8 mouse cellular contexts compared by ENCODE assay signal in genomic region chr2:32451870-32452372, GRCm38 (mm10). TPM values are rescaled to one million over a fixed set of nuclear protein-coding genes. Genes with fewer than 3 reads are reported as not detected.
DNase-seq lines count a peak whose midpoint lies in the region; ATAC-seq and TF ChIP-seq lines count a peak whose summit lies in the region.

No protein-coding gene starts in this region.

- peak; percentile 21 for TF ChIP-seq POLR2A in kidney, adult 2 months (IDR thresholded peaks at IDR 0.05; ENCODE audit: low read depth, low read length)
- peak; percentile 27 for TF ChIP-seq POLR2A in spleen, adult 2 months (IDR thresholded peaks at IDR 0.05; ENCODE audit: low read depth, low read length)

- ATAC-seq in embryonic facial prominence, embryonic 13.5 days (ENCODE audit: insufficient number of reproducible peaks, insufficient read depth, low FRiP score, low TSS enrichment, low read depth): peak; percentile 93
- peak; percentile 94 for ATAC-seq in limb, embryonic 12.5 days (ENCODE audit: insufficient number of reproducible peaks, insufficient read depth, low FRiP score, low TSS enrichment, low read depth)
- peak; percentile 96 for ATAC-seq in midbrain, embryonic 15.5 days (replicated peaks)

- no peaks in the 10 kb centered on the region for H3K27me3 ChIP-seq in embryonic facial prominence, embryonic 13.5 days
- no peaks in the 10 kb centered on the region for H3K27me3 ChIP-seq in kidney, adult 2 months (replicated peaks; ENCODE audit: control insufficient read depth, insufficient read depth, low read length)
- H3K27me3 ChIP-seq in limb, embryonic 12.5 days: no peaks in the 10 kb centered on the region
- H3K27me3 ChIP-seq in midbrain, embryonic 15.5 days (replicated peaks): no peaks in the 10 kb centered on the region
- H3K27me3 ChIP-seq in spleen, adult 2 months (ENCODE audit: control insufficient read depth, insufficient read depth, low read length): no peaks in the 10 kb centered on the region

- DNase-seq in 3134 (ENCODE audit: extremely low read depth, insufficient read length, low spot score): peak; percentile 97
- peak; percentile 98 for DNase-seq in adrenal gland, postnatal 36 days
- DNase-seq in heart, adult 18-20 months: peak; percentile 98 to 99
- peak; percentile 100 for DNase-seq in kidney, adult 2 months
- DNase-seq in spleen, adult 2 months (ENCODE audit: low read depth in 1 of 2, low spot score in 2 of 2): peak; percentile 96 to 99

- peak overlapping the region; percentile 96 for H3K27ac ChIP-seq in embryonic facial prominence, embryonic 13.5 days
- peak overlapping the region; percentile 89 for H3K27ac ChIP-seq in kidney, adult 2 months (ENCODE audit: insufficient read depth, low read depth, low read length)
- peak overlapping the region; percentile 91 for H3K27ac ChIP-seq in limb, embryonic 12.5 days
- H3K27ac ChIP-seq in midbrain, embryonic 15.5 days: peak overlapping the region; percentile 95
- H3K27ac ChIP-seq in spleen, adult 2 months (ENCODE audit: insufficient read depth, low read length): peak overlapping the region; percentile 89

- peaks cover 19% of the 10 kb centered on the region for H3K36me3 ChIP-seq in embryonic facial prominence, embryonic 13.5 days
- no peaks in the 10 kb centered on the region for H3K36me3 ChIP-seq in kidney, adult 2 months (ENCODE audit: control insufficient read depth, insufficient read depth, low read length)
- H3K36me3 ChIP-seq in limb, embryonic 12.5 days: peaks cover 18% of the 10 kb centered on the region; the same call in 1 of the 2 replicates
- no peaks in the 10 kb centered on the region for H3K36me3 ChIP-seq in midbrain, embryonic 15.5 days (replicated peaks)
- peaks cover 7% of the 10 kb centered on the region for H3K36me3 ChIP-seq in spleen, adult 2 months (ENCODE audit: control insufficient read depth, insufficient read depth, low read length)

- peak overlapping the region; percentile 86 for H3K9ac ChIP-seq in embryonic facial prominence, embryonic 13.5 days
- no peak overlapping the region for H3K9ac ChIP-seq in limb, embryonic 12.5 days (replicated peaks)
- H3K9ac ChIP-seq in midbrain, embryonic 15.5 days: peak overlapping the region; percentile 40; the same call in 1 of the 2 replicates

- H3K9me3 ChIP-seq in embryonic facial prominence, embryonic 13.5 days: peaks cover 3% of the 10 kb centered on the region; the same call in 1 of the 2 replicates
- no peaks in the 10 kb centered on the region for H3K9me3 ChIP-seq in limb, embryonic 12.5 days
- no peaks in the 10 kb centered on the region for H3K9me3 ChIP-seq in midbrain, embryonic 15.5 days

- H3K4me2 ChIP-seq in embryonic facial prominence, embryonic 13.5 days: peak overlapping the region; percentile 88
- H3K4me2 ChIP-seq in limb, embryonic 12.5 days: peak overlapping the region; percentile 86
- H3K4me2 ChIP-seq in midbrain, embryonic 15.5 days: peak overlapping the region; percentile 64

- TF ChIP-seq CTCF in kidney, adult 2 months (conservative IDR thresholded peaks at IDR 0.05; ENCODE audit: insufficient read depth, insufficient read length, low read depth, low read length): no peak
- TF ChIP-seq CTCF in spleen, adult 2 months (IDR thresholded peaks at IDR 0.05; ENCODE audit: extremely low read depth, insufficient read depth, insufficient read length, insufficient replicate concordance): no peak

- H3K4me1 ChIP-seq in embryonic facial prominence, embryonic 13.5 days: peaks cover 54% of the 10 kb centered on the region
- peaks cover 20% of the 10 kb centered on the region for H3K4me1 ChIP-seq in kidney, adult 2 months (ENCODE audit: control insufficient read depth, insufficient read depth, low read length)
- H3K4me1 ChIP-seq in limb, embryonic 12.5 days (replicated peaks): peaks cover 36% of the 10 kb centered on the region
- peaks cover 46% of the 10 kb centered on the region for H3K4me1 ChIP-seq in midbrain, embryonic 15.5 days
- peaks cover 17% of the 10 kb centered on the region for H3K4me1 ChIP-seq in spleen, adult 2 months (ENCODE audit: control insufficient read depth, insufficient read depth, insufficient read length)

- peak overlapping the region; percentile 87 for H3K4me3 ChIP-seq in embryonic facial prominence, embryonic 13.5 days
- H3K4me3 ChIP-seq in kidney, adult 2 months (ENCODE audit: insufficient read depth, low read depth, low read length): peak overlapping the region; percentile 49
- H3K4me3 ChIP-seq in limb, embryonic 12.5 days (replicated peaks): peak overlapping the region; percentile 86
- H3K4me3 ChIP-seq in midbrain, embryonic 15.5 days: peak overlapping the region; percentile 65
- peak overlapping the region; percentile 56 for H3K4me3 ChIP-seq in spleen, adult 2 months (ENCODE audit: extremely low read depth, insufficient read depth, insufficient read length)

- WGBS in embryonic facial prominence, embryonic 13.5 days: under 1% methylated on average over 25 of the region's 25 CpGs
- under 1% methylated on average over 25 of the region's 25 CpGs for WGBS in kidney, adult 2 months
- under 1% methylated on average over 25 of the region's 25 CpGs for WGBS in limb, embryonic 12.5 days
- WGBS in midbrain, embryonic 15.5 days: under 1% methylated on average over 25 of the region's 25 CpGs
- WGBS in spleen, adult 2 months: under 1% methylated on average over 25 of the region's 25 CpGs

RNA-seq across cellular contexts. Expression of gene Slc25a25, which starts 0.7 kb away (rescaled TPM):
- total RNA-seq in adrenal gland, postnatal 36 days (2021): 10 to 100 TPM; 78.8 to 99.7 TPM
- polyA plus RNA-seq in embryonic facial prominence, embryonic 13.5 days (2015; fragmentation: Nextera tagmentation; extraction: Ambion mirVana): 23.5 and 24.6 TPM in 2 replicates
- 10 to 100 TPM in 1 of 2 experiments, 1 to 10 TPM in 1; 8.4 to 11.5 TPM for total RNA-seq in heart, adult 18-20 months (2021)
- 25.3 and 30.6 TPM in 2 replicates for polyA plus RNA-seq in kidney, adult 2 months (2012; rRNA removed)
- 26.0 and 28.3 TPM in 2 replicates for polyA plus RNA-seq in limb, embryonic 12.5 days (2016; fragmentation: Nextera tagmentation; extraction: Ambion mirVana)
- 55.3 and 60.1 TPM in 2 replicates for polyA plus RNA-seq in midbrain, embryonic 15.5 days (2015; fragmentation: Nextera tagmentation; extraction: Ambion mirVana)
- 11.4 and 15.0 TPM in 2 replicates for polyA plus RNA-seq in spleen, adult 2 months (2012; rRNA removed)

RNA-seq across cellular contexts. Expression of gene Naif1, which starts 1.7 kb away (rescaled TPM):
- 1 to 10 TPM; 4.3 to 5.2 TPM for total RNA-seq in adrenal gland, postnatal 36 days (2021)
- polyA plus RNA-seq in embryonic facial prominence, embryonic 13.5 days (2015; fragmentation: Nextera tagmentation; extraction: Ambion mirVana): 6.3 and 6.5 TPM in 2 replicates
- 1 to 10 TPM; 3.0 to 3.1 TPM for total RNA-seq in heart, adult 18-20 months (2021)
- 4.8 and 5.2 TPM in 2 replicates for polyA plus RNA-seq in kidney, adult 2 months (2012; rRNA removed)
- polyA plus RNA-seq in limb, embryonic 12.5 days (2016; fragmentation: Nextera tagmentation; extraction: Ambion mirVana): 5.1 and 5.6 TPM in 2 replicates
- 5.7 and 5.9 TPM in 2 replicates for polyA plus RNA-seq in midbrain, embryonic 15.5 days (2015; fragmentation: Nextera tagmentation; extraction: Ambion mirVana)
- polyA plus RNA-seq in spleen, adult 2 months (2012; rRNA removed): 4.3 and 6.2 TPM in 2 replicates

RNA-seq across cellular contexts. Expression of gene Ptges2, which starts 56.2 kb away (rescaled TPM):
- total RNA-seq in adrenal gland, postnatal 36 days (2021): 10 to 100 TPM; 58.2 to 58.7 TPM
- 30.0 and 30.4 TPM in 2 replicates for polyA plus RNA-seq in embryonic facial prominence, embryonic 13.5 days (2015; fragmentation: Nextera tagmentation; extraction: Ambion mirVana)
- 10 to 100 TPM; 60.2 to 68.5 TPM for total RNA-seq in heart, adult 18-20 months (2021)
- 69.7 and 80.6 TPM in 2 replicates for polyA plus RNA-seq in kidney, adult 2 months (2012; rRNA removed)
- 32.2 and 36.7 TPM in 2 replicates for polyA plus RNA-seq in limb, embryonic 12.5 days (2016; fragmentation: Nextera tagmentation; extraction: Ambion mirVana)
- polyA plus RNA-seq in midbrain, embryonic 15.5 days (2015; fragmentation: Nextera tagmentation; extraction: Ambion mirVana): 51.3 and 54.2 TPM in 2 replicates
- polyA plus RNA-seq in spleen, adult 2 months (2012; rRNA removed): 10.0 and 12.2 TPM in 2 replicates

Comparison
In these comparisons a context has a peak if more than half of its experiments do, and no peak if none do; other contexts are left out.
1. Peak in every context shown above with its lines: DNase-seq, ATAC-seq, H3K4me3 ChIP-seq and H3K27ac ChIP-seq.